Mouse (Mus musculus): ENCODE measurements at regions not wholly inside any gene's neighbourhood (a gene's known extent, or its start where the extent isn't known, plus 50 kb on each side); places are given as distances from the start of the nearest gene placed in this dataset.

GRCm38 (mm10) chr12:19387706-19388105 is 566.6 kb upstream of the Gm21863 start:
- DNase-seq (ENCODE audit: low read depth), result peak; percentile 1

Measured in induced T-regulatory cell, adult 2 months (primary cell).